Mouse (Mus musculus) retina, postnatal 1 day (tissue): ENCODE data around the gene Acap2.
A peak's percentile ranks its signal among the peaks of the same experiment; 100 is the strongest.

Experiments
- DNase-seq: peaks from one replicate; pipeline ENCODE4 v3.0.0-alpha.2; 2012

Acap2 gene

GRCm38 (mm10) chr16:31200790-31201567, at the start of gene Acap2:
Gene Acap2 (minus strand): TSS chr16:31201245.
- peak; percentile 98 for DNase-seq

- no peak for DNase-seq
Observed at GRCm38 (mm10) chr16:31249401-31249800, 48.4 kb upstream of the Acap2 start.

- DNase-seq, result no peak
Observed at GRCm38 (mm10) chr16:31248717-31249116, 47.7 kb upstream of the Acap2 start.

GRCm38 (mm10) chr16:31247442-31247841, 46.4 kb upstream of the Acap2 start:
- DNase-seq, result no peak

- DNase-seq, result no peak
Observed at GRCm38 (mm10) chr16:31244053-31244452, 43.0 kb upstream of the Acap2 start.

GRCm38 (mm10) chr16:31241433-31241832, 40.4 kb upstream of the Acap2 start:
- DNase-seq, result no peak

GRCm38 (mm10) chr16:31240569-31240968, 39.5 kb upstream of the Acap2 start:
- DNase-seq, result no peak

GRCm38 (mm10) chr16:31238281-31238680, 37.2 kb upstream of the Acap2 start:
- DNase-seq, result peak; percentile 14

GRCm38 (mm10) chr16:31235457-31236310, 34.6 kb upstream of the Acap2 start:
- DNase-seq, result peak; percentile 27

- no peak for DNase-seq
Observed at GRCm38 (mm10) chr16:31234808-31235456, 33.9 kb upstream of the Acap2 start.

GRCm38 (mm10) chr16:31234356-31234755, 33.3 kb upstream of the Acap2 start:
- DNase-seq, result no peak

- peak; percentile 48 for DNase-seq
Observed at GRCm38 (mm10) chr16:31233541-31234339, 32.7 kb upstream of the Acap2 start.

GRCm38 (mm10) chr16:31233167-31233498, 32.1 kb upstream of the Acap2 start:
- DNase-seq, result no peak

GRCm38 (mm10) chr16:31232491-31233166, 31.6 kb upstream of the Acap2 start:
- DNase-seq, result no peak

- DNase-seq, result no peak
Observed at GRCm38 (mm10) chr16:31231591-31231990, 30.5 kb upstream of the Acap2 start.

- no peak for DNase-seq
Observed at GRCm38 (mm10) chr16:31227746-31228145, 26.7 kb upstream of the Acap2 start.

GRCm38 (mm10) chr16:31215271-31215670, 14.2 kb upstream of the Acap2 start:
- DNase-seq, result no peak

- no peak for DNase-seq
Observed at GRCm38 (mm10) chr16:31213463-31213862, 12.4 kb upstream of the Acap2 start.

- DNase-seq, result peak; percentile 84
Observed at GRCm38 (mm10) chr16:31211503-31211902, 10.5 kb upstream of the Acap2 start.

GRCm38 (mm10) chr16:31210453-31210852, 9.4 kb upstream of the Acap2 start:
- no peak for DNase-seq

- DNase-seq, result no peak
Observed at GRCm38 (mm10) chr16:31209911-31210310, 8.9 kb upstream of the Acap2 start.

GRCm38 (mm10) chr16:31205726-31206125, 4.7 kb upstream of the Acap2 start:
- no peak for DNase-seq
